Mouse (Mus musculus) CH12F3 (cell line): ENCODE data around the gene Spag8.

Source experiments
- in situ Hi-C: fragments of 300-500 bp; cut with MboI; formaldehyde crosslinking; loops from 2 replicates; pipeline ENCODE4 v1.14.3; 2020; ENCODE audit warnings: low sequenced_read_pairs

Spag8 gene

GRCm38 (mm10) chr4:43653161-43654015 is at the start of gene Spag8:
TSS of gene Spag8 (minus strand) at chr4:43653594.
- in situ Hi-C loops = no loop called here

DNA sequence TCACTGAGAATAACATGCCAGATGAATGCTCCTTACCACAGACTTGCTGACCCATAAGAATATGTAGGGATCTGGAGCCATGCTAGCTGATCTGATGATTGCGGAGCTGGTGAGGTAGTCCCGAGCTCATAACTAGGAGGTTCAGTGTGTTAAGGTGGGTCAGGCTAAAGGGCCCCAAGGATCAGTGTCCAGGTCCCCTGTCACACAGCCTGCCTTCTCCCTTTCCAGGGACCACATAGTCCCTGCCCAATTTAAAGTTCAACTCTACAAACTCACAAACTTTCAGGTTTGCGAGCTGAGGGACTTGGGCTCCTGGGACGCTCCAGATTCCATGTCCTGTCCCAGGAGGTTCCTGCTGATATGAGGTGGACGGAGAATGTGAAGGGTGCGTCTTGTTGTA is 47.3 kb upstream of the Spag8 start, which contains the start of gene Olfr70:
Gene Olfr70 (minus strand): TSS at position 101 of the 400 bp plus-strand sequence.
- in situ Hi-C loops = no loop called here

- in situ Hi-C loops = no loop called here
These were observed 43.2 kb upstream of the Spag8 start for GRCm38 (mm10) chr4:43696561-43696960.

DNA sequence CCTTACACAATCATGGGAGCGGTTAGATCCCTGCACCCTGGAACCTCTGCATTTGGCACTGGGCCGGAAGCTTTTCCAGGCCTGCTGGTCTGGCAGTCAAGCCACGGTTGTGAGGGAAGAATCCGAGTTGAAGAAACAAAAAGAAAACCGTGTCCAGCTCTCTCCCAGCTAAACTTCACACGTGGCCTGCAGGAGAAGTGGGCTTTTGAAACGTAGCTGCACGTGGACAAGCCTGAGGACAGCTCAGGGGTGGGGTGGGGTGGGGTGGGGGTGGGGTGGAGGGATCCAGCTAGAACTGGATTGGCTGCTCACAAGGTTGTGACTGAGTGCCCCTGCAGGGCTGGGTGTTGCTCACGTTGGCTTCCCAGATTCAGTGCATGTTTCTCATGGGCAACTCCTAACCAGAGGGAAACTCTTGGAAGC is 41.9 kb upstream of the Spag8 start:
- in situ Hi-C loops = no loop called here

DNA sequence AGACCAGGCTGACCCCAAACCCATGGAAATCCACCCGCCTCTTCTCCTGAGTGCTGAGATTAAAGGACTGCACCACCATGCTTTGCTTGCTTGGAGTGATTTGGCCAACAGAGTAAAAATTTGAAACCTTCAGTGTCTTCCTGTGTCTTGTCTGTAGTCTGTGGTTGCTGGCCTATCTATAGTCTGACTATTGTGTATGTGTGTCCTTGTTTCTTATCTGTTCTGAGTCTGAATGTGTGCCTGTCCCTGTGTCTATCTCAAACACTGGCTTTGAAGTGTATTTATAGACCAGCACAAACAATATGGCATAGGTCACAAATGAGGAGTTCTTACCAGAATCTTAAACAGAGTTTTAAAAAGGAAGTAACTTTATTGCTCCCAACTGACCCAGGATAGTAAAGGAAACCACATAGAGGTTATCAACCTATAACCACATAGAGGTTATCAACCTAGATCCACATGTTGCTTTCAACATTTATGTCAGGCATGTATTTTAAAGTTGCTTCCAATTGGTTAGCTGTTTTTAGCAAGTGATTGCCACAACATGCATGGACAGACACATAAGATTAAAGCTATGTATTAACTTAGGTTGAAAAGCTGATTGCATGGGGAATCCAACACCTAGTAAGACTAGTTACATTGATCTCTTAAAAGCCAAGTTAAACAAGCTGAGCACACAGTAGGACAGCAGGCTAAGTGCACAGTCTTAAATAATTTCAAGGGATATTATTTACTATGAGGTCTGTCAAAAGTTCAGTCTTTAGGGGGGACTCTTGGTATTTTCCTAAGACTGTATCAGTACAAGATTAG is 41.2 kb upstream of the Spag8 start:
- in situ Hi-C loops = no loop called here

DNA sequence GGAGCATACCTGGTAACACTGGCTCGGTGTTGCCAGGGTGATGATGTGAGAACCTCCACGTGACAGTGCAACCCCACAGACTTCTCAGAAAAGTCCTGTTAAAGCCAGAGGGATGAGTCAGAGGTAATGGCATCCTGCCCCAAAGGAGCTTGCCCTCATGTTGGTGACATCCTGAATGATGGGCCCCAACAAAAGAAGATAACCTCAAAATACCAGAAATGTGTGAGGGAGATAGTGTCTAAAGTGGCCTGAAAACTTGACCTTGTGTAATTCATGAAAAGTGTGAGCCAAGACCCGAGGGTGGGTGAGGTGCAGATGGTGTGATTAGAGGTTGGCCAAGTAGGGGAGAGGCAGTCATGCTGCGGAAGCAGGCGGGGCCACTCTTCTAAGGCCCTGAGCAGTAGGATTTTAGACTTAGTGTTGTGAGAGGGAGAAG is 40.4 kb upstream of the Spag8 start:
- in situ Hi-C loops = no loop called here

DNA sequence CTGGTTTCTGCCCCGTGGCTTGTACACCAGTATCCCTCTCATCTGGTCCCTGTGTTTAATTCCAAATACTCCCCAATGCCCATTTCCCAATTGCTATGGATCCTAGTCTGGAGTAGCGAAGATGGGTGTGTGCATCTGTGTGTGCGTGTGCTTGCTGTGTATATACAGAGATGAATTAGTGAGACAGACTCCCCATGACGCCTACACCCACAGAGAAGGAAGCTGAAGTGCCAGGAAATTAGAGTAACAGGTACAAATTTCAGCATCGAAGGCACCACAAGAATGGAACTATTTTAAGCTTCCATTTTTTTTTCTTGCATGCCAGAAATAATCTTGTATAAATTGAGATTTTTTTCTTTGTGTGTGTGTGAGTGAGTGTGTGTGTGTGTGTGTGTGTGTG is 37.6 kb upstream of the Spag8 start:
- in situ Hi-C loops = no loop called here

- in situ Hi-C loops = no loop called here
These were observed 36.6 kb upstream of the Spag8 start for GRCm38 (mm10) chr4:43690021-43690420.

GRCm38 (mm10) chr4:43679416-43680043 is 26.1 kb upstream of the Spag8 start:
- in situ Hi-C loops = no loop called here

- in situ Hi-C loops = no loop called here
These were observed 25.1 kb upstream of the Spag8 start for GRCm38 (mm10) chr4:43678541-43678940.

GRCm38 (mm10) chr4:43675608-43676007 is 22.2 kb upstream of the Spag8 start:
- in situ Hi-C loops = no loop called here

DNA sequence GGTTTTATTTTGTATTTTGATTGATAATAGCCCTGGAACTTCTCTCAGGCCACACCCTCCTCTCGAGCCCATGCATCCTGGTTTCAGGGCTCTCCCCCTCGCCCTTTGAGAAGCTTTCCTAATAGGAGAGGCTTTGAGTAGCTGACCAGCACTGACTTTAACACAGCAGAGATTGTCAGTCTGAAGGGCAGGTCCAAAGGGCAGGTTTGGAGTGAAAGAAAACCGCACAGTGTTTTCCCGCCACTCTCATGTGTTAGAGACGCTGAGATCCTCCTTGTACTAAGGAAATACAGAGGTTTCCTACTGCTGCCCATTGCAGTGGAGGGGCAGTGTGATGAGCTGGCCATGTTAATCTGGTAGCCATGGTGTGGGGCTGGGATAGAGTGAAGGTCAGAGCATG is 21.6 kb upstream of the Spag8 start:
- in situ Hi-C loops = no loop called here

DNA sequence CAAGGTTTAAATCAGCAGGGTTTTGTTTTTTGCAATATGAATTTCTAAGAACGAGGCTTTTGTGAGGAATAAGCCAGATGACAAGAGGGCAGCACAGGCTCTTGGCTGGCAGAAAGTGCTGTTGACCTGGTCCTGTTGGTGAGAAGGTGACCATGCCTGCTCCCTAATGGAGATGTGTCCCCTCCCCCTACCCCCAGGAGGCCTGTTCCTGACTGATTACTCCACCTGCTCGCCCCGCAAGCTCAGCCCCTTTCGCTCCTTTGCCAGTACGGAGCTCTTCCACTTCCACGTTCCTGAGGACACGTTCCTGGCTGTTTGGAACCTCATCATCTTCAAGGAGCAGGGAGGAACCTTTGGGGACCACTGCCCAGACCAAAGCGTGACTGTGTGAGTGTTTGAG is 20.3 kb upstream of the Spag8 start:
- in situ Hi-C loops = no loop called here

GRCm38 (mm10) chr4:43672070-43672469 is 18.7 kb upstream of the Spag8 start:
- in situ Hi-C loops = no loop called here

DNA sequence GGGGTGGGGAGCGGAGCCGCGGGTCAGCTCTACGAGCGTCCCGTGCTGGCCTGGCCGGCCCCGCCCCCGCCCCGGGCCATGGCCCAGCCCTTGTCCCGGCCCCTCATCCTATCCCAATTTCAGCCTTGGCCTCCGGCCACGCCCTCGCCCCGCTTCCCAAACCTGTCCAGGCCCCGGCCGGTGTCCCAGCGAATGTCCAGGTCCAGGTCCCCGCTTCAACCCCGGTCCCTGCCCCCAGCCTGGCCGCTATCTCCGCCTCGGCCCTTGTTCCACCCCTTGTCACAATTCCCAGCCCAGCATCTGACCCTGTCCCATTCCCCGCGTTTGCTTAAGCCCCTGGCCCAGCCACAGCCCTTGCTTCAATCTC is 16.0 kb upstream of the Spag8 start:
- in situ Hi-C loops = no loop called here

GRCm38 (mm10) chr4:43668782-43669427 is 15.5 kb upstream of the Spag8 start, which contains the start of the genes Tmem8b and Fam221b:
TSS of gene Tmem8b (plus strand) at chr4:43668971.
TSS of gene Fam221b (minus strand) at chr4:43669145.
- in situ Hi-C loops = no loop called here

- in situ Hi-C loops = no loop called here
These were observed 13.0 kb upstream of the Spag8 start for GRCm38 (mm10) chr4:43666412-43666811.

DNA sequence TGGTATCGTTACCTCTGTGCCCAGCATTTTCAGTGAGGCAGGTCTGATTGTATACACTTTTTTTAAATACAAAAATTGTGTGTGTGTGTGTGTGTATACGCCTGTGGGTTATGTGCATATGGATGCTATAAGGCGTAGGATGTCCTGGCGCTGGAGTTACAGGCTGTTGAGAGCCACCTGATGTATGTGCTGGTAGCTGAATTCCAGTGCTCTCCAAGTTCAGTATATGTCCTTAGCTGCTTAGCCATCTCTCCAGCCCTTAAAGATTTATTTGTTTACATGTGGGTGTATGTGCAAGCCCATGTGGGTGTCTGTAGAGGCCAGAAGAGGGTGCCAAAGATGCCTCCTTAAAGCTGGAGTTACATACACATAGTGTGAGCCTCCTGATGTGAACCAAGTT is 3.8 kb upstream of the Spag8 start:
- in situ Hi-C loops = no loop called here

DNA sequence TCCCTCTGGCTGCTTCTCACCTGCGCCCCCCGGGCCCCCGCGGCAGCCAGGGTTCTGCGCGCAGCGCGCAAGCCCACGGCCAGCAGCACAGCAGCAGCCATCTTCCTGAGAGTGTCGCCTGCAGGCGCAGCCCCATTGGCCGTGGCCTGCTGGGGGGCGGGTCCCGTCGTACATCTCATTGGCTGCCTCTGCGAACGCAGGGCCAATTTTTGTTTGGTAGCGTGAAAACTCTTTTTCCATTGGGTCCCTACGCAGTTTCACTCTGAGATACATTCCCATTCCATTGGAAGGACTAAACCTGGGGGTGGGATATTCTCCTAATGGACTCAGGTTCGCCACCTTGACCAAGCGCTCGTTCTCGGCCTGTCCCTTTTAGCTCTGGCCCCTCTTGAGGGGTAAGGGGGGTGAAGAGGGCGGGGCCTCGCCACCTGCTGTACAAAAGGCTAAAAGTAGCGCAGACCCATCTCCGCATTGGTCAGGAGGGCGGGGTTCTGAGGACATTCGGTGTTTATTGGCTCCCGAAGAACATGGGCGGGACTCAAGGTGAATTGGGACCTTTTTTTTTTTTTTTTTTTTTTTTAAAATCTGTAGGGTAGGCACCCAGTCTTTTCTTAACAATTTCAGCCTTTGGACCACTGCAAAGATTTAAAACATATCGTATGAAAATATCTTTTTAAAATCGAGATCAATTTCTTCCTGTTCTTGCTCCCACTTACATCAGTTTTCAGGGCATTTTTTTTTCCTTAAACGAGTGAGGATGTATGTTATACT is 3.1 kb upstream of the Spag8 start, which contains the start of gene Hint2:
Gene Hint2 (minus strand): TSS at position 128 of the 771 bp plus-strand sequence.
- in situ Hi-C loops = no loop called here
